Mouse (Mus musculus) cortical plate, adult 2 months (tissue): ENCODE data around the gene Olfr985.

Experiments
- CTCF ChIP-seq: fragments of 200-500 bp; IDR thresholded peaks from 2 replicates; pipeline ENCODE4 v1.5.1; 2011; ENCODE audit warnings: mild to moderate bottlenecking, control low read depth, low read length; ENCODE audit not compliant: insufficient read depth; ENCODE audit errors: extremely low read depth
- POLR2A ChIP-seq: fragments of 200-500 bp; IDR thresholded peaks from 2 replicates; pipeline ENCODE4 v1.6.1; 2011; ENCODE audit warnings: mild to moderate bottlenecking, low read length, control low read depth; ENCODE audit not compliant: insufficient read depth; ENCODE audit errors: extremely low read depth

- TF ChIP-seq POLR2A (no peak), CTCF (no peak)
Measured at GRCm38 (mm10) chr9:40114106-40114505, 15.9 kb downstream of the Olfr985 start, which contains the start of gene Olfr984.
